Mouse (Mus musculus) right cerebral cortex, postnatal 10 days (tissue): Measurements from ENCODE around the gene Zfp428.

Experiments
- DNase-seq, 2 experiments: peaks; one replicate each; pipeline ENCODE4 v3.0.0; 2021; ENCODE audit warnings: low spot score in 2 of 2

Gene Zfp428

GRCm38 (mm10) chr7:24506838-24507725, at the start of gene Zfp428:
Gene Zfp428, plus strand, starts transcription at chr7:24507006.
- DNase-seq, result peak; percentile 91 to 94

- DNase-seq, result no peak
These were observed 49.0 kb upstream of the Zfp428 start for GRCm38 (mm10) chr7:24457726-24458370.

GRCm38 (mm10) chr7:24459440-24459839, 47.4 kb upstream of the Zfp428 start:
- no peak for DNase-seq

DNA sequence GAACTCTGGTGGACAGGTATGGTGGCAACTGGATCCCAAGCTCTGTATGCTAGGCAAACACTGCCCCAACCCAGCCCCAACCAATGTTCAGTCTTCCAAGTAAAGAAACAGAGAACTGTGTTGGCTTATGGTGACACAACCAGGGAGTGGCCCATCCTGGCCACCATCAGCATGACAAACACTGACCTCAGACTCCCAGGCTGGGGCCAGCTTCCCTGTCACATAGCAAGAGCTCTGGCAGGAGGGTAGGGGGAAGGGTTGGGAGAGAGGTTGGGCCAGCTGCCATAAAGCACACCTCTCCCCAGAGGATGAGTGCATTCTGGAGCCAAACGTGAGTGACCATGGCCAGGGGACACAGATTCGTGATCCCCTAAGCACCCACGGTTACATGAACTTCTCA, 47.0 kb upstream of the Zfp428 start:
- DNase-seq, result no peak

- no peak for DNase-seq
These were observed 45.3 kb upstream of the Zfp428 start for GRCm38 (mm10) chr7:24461376-24462051.

- DNase-seq, result no peak
These were observed 44.2 kb upstream of the Zfp428 start, which contains the start of gene Plaur for GRCm38 (mm10) chr7:24462388-24463319. Gene Plaur, plus strand, starts transcription at chr7:24462484.

DNA sequence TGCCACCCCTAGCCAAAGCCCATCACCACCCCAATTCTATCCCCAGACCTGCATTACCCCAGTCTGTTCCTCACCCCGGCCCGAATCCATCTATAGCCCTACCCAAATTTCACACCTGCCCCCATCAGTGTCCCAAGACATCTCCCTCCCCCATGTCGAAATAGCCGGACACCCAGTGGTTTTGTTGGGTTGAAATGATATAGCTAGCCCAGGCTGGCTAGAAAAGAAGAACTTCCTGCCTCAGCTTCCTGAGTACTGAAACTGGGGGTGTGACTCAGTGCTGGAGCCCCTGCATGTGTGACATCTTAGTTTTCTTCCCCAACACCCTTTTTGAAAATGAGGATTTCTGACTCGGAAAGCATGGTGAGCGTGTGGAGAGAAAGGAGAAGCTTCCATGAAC, 40.0 kb upstream of the Zfp428 start:
- DNase-seq, result no peak

DNA sequence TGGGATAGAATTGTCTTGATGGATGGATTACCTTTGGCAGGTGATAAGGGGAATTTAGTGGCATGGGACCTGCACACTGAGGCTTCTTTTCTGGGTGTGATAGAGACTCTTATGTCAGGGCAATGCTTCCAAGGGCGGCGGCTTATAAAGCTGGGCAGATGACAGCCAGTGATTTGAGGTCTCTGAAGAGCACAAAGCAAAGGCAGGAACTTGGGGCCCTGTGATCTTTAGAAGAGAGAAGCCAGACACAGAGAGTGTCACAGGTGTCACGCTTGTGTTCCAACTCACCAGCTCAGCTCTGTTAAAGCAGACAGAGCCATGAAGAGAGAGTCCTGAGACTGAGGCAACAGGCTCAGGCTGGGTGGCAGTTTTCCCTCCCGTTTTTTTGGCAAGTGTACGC, 38.9 kb upstream of the Zfp428 start:
- no peak for DNase-seq

- no peak for DNase-seq
These were observed 37.7 kb upstream of the Zfp428 start for GRCm38 (mm10) chr7:24469126-24469525.

GRCm38 (mm10) chr7:24470356-24470755, 36.5 kb upstream of the Zfp428 start:
- no peak for DNase-seq

DNA sequence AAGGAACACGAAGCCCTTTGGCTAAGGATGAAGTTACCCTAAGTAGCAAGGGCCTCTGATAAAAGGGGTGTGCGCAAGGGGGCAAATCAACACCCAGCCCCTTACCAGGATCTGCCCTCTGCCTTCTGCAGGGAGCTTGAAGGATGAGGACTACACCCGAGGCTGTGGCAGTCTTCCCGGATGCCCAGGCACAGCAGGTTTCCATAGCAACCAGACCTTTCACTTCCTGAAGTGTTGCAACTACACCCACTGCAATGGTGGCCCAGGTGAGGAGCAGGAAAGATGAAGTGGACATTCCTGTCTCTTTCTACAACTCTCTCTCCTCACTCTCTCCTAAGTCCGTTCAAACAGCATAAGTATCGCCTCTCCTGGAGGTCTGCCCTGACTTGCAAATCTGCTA, 34.4 kb upstream of the Zfp428 start:
- DNase-seq, result no peak

DNA sequence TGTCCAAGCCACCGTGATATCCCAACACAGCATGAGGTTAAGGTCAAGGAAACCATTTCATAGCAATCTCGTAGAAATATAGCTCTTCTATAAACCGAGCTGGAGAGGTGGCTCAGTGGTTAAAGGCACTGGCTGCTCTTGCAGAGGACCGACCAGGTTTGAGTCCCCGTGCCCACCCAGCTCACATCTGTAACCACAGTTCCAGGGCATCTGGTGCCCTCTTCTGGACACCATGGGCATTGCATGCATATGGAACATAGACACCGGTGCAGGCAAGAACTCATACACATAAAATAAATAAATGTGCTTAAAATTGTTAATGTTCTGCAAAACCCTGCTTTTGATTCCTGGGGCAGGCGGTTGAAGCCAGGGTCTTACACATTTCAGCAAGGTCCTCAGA, 33.9 kb upstream of the Zfp428 start:
- DNase-seq, result no peak

- DNase-seq, result peak; percentile 76 to 84
These were observed 32.8 kb upstream of the Zfp428 start for GRCm38 (mm10) chr7:24473913-24474529.

- peak in 1 of 2 experiments; percentile 61 for DNase-seq
These were observed 31.8 kb upstream of the Zfp428 start for GRCm38 (mm10) chr7:24474811-24475506.

DNA sequence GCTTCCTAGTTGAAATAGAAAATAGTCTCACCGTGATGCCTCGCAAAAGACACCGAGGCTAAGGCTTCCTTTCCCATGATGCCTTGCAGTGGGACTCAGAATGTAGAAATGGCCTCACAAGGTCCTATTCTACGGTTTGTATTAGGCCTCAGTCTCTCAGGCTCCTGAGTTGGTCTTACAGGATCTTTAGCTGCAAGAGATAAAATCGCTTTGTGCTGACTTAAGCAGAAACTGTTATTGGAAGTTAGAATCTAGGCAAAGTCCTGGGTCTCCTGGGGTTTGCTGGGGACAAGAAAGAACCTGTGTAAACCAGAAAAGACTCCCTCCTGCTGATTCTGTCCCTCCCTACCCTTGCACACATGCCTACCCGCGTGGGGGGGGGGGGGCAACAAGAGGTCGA, 30.5 kb upstream of the Zfp428 start:
- DNase-seq, result no peak

GRCm38 (mm10) chr7:24476856-24477255, 29.9 kb upstream of the Zfp428 start:
- no peak for DNase-seq

DNA sequence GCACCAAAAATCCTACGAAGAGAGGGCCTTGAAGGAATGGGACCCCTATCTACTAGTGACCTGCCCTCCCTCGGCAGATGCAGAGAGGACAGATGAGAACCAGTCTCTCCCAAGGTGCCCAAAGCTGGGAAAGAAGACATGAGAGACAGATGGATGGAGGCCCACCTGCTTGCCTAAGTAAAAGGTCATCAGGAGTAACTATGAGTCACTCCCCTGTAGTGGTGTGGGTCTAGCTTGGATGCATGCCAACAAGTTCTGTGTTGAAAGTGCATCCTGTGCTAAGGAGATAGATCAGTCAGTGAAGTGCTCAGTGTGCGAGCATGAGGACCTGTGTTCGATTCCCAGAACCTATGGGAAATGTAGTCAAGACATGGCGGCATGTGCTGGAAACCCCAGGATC, 27.9 kb upstream of the Zfp428 start:
- DNase-seq, result no peak

DNA sequence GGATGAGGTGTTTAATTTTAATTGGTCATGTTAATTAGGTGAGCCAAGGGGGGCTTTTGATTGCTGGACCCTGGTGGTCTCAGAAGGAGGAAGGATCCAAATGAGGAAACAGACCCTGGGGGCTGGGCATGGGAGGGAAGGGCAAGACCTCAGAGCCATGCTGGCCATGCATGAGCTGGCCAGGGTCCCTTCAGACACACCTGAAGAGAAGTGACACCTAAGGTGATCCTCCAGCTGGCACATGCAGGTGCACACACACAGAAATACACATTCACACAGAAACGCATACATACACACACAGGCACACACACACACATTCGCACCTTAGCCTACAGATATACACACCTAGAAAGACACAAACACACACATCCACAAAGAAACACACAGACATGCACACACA, 27.1 kb upstream of the Zfp428 start:
- DNase-seq, result no peak

- DNase-seq, result peak in 1 of 2 experiments; percentile 56
These were observed 26.5 kb upstream of the Zfp428 start for GRCm38 (mm10) chr7:24480121-24480941.
